Mouse (Mus musculus): ENCODE results near the gene Gjb4. TPM values are rescaled to one million over a fixed set of nuclear protein-coding genes. Genes with fewer than 3 reads are reported as not detected.

The Gjb4 gene
- polyA plus RNA-seq, 1 experiment from 2014 or later: not detected

- no peak for ATAC-seq (ENCODE audit: insufficient number of reproducible peaks, insufficient read depth, low FRiP score, low TSS enrichment)
- Histone ChIP-seq H3K4me1 (no peaks in the 10 kb centered on the region), H3K36me3 (no peaks in the 10 kb centered on the region), H3K9me3 (no peaks in the 10 kb centered on the region), H3K9ac (no peak overlapping the region), H3K4me2 (replicated peaks) (no peak overlapping the region), H3K27me3 (no peaks in the 10 kb centered on the region), H3K4me3 (no peak overlapping the region), H3K27ac (no peak overlapping the region)
- 57% methylated on average over 6 of the region's 6 CpGs for WGBS
Observed at GRCm38 (mm10) chr4:127341372-127341771, 12.5 kb downstream of the Gjb4 start.

DNA sequence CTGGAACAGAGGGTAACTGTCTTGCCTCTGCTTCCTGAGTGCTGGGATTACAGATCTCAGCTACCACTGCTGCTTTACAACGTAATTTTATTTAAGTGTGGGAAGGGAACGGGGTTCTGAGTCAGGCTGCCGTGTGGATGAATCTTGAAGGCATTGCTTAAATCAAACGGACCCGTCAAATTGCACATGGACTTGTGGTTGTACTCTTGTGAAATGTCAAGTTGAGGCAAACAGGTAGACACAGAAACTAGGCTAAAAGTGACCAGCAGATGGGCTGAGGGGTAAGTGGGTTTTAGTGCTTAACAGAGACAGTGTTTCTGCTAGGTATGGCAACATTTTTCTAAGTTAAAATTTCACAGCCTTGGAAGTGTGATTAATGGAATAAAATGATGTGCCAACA is 16.2 kb downstream of the Gjb4 start:
- ATAC-seq (ENCODE audit: insufficient number of reproducible peaks, insufficient read depth, low FRiP score, low TSS enrichment): no peak
- Histone ChIP-seq H3K4me2 (replicated peaks) (no peak overlapping the region), H3K9me3 (no peaks in the 10 kb centered on the region), H3K27me3 (peaks cover 5% of the 10 kb centered on the region), H3K4me3 (no peak overlapping the region), H3K4me1 (no peaks in the 10 kb centered on the region), H3K9ac (no peak overlapping the region), H3K36me3 (no peaks in the 10 kb centered on the region), H3K27ac (no peak overlapping the region)
- 89% methylated on average over 5 of the region's 5 CpGs for WGBS

- Histone ChIP-seq H3K4me3 (no peak overlapping the region), H3K4me2 (replicated peaks) (no peak overlapping the region), H3K4me1 (peaks cover 13% of the 10 kb centered on the region), H3K27me3 (peaks cover 31% of the 10 kb centered on the region), H3K9ac (no peak overlapping the region), H3K36me3 (no peaks in the 10 kb centered on the region), H3K27ac (no peak overlapping the region), H3K9me3 (no peaks in the 10 kb centered on the region)
- WGBS: 44% methylated on average over 5 of the region's 5 CpGs
- no peak for ATAC-seq (ENCODE audit: insufficient number of reproducible peaks, insufficient read depth, low FRiP score, low TSS enrichment)
Observed at GRCm38 (mm10) chr4:127334870-127335504, 18.9 kb downstream of the Gjb4 start.

DNA sequence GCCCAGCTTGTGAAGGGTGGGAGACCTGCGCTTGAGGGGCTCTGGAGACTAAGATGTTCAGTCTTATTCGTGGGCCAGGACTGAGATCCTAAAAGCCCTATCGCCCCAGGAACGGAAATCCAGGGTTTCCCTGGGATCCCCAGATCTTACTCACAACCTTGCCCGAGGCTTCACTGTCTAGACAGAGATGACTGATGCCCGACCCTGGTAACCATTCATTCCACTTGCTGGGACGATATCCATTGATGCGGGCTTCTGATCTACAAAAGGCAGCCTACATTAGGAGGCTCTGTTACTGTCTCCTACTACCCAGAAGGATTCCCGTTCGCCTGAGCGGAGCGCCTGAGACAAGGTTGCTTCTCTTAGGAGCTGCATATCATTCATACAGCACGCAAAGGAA is 22.7 kb downstream of the Gjb4 start:
- no peak for ATAC-seq (ENCODE audit: insufficient number of reproducible peaks, insufficient read depth, low FRiP score, low TSS enrichment)
- Histone ChIP-seq H3K9ac (no peak overlapping the region), H3K36me3 (no peaks in the 10 kb centered on the region), H3K4me1 (peaks cover 14% of the 10 kb centered on the region), H3K27ac (no peak overlapping the region), H3K4me2 (replicated peaks) (no peak overlapping the region), H3K27me3 (peaks cover 55% of the 10 kb centered on the region), H3K9me3 (no peaks in the 10 kb centered on the region), H3K4me3 (no peak overlapping the region)
- 18% methylated on average over 13 of the region's 13 CpGs for WGBS

DNA sequence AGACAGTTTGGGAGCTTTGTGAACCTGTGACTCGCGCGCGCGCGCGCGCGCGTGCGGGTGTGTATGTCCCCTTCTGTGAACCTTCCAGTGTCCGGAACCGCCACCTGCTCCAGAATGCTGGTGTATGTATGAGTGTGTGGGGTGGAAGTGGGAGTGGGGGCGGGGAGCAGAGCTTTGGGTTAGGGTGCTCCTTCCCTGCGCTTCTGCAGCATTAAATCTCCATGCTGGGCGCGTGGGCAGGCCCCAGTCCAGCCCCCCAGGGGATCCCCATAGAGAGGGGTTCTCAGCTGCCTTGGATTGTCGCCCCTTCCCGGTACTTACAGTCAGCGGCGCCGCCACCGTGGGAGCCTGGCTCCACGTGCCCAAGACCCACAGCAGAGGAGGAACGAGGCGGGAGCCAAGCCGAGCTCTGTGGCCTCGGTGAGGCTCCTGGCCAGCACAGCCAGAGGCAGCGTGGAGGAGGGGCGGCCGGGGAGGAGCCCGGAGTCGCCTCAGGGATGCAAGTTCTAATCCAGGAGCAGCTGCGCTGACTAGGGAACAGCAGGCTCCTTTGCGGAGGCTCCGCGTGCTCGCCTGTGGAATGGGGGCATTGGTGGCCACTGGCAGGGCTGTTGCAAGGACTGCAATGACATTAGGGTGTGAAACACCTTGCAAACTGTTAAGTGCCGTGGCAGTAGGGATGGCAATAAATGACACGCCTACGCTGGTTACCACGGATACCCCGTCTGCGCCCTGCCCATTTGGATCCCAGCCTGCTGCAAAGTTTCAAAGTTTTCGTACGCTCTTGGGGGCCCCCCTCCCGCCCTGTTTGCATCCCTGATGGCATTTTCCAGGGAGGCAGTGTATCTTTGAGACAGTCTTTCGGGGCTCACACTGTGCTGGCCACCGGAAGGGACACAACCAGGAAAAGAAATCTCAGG is 23.4 kb downstream of the Gjb4 start, which contains the start of gene Gjb3:
Gene Gjb3, minus strand, starts transcription at position 664 of the 920 bp plus-strand sequence.
- Histone ChIP-seq H3K27me3 (peaks cover 62% of the 10 kb centered on the region), H3K36me3 (no peaks in the 10 kb centered on the region), H3K4me1 (peaks cover 14% of the 10 kb centered on the region), H3K9me3 (no peaks in the 10 kb centered on the region), H3K4me2 (replicated peaks) (peak within 1 kb of the TSS; percentile 41), H3K27ac (no peak within 1 kb of the TSS), H3K9ac (no peak within 1 kb of the TSS), H3K4me3 (no peak within 1 kb of the TSS)
- WGBS: 1% methylated on average over 48 of the region's 49 CpGs
- no peak for ATAC-seq (ENCODE audit: insufficient number of reproducible peaks, insufficient read depth, low FRiP score, low TSS enrichment)

- H3K9ac ChIP-seq: no peak overlapping the region
- 1% methylated on average over 13 of the region's 13 CpGs for WGBS
- ATAC-seq (ENCODE audit: insufficient number of reproducible peaks, insufficient read depth, low FRiP score, low TSS enrichment): no peak
- no peaks in the 10 kb centered on the region for H3K36me3 ChIP-seq
- H3K27me3 ChIP-seq: peaks cover 64% of the 10 kb centered on the region
- H3K4me3 ChIP-seq: no peak overlapping the region
- H3K4me1 ChIP-seq: peaks cover 14% of the 10 kb centered on the region
- H3K9me3 ChIP-seq: no peaks in the 10 kb centered on the region
- peak overlapping the region; percentile 41 for H3K4me2 ChIP-seq (replicated peaks)
- no peak overlapping the region for H3K27ac ChIP-seq
Observed at GRCm38 (mm10) chr4:127329751-127330150, 24.1 kb downstream of the Gjb4 start.

DNA sequence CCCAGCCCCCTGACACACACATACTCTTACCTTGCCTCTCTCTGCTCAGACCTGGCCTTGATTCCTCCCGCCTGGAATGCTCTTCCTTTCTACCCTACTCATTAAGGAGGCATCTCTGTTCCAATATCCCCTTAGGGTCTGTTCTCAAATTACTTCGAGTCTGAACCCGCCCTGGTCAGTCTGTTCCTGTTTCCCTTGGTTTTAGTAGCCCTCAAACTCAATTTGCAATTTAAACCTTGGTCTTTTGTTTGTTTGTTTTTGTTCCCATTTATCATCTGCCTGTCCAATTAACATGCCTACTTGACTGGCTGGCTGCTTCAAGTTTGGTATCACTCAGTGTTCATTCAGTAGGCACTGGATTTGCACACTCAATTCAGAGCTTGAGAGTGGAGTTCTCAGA is 24.8 kb downstream of the Gjb4 start:
- H3K27me3 ChIP-seq: peaks cover 64% of the 10 kb centered on the region
- no peak overlapping the region for H3K4me2 ChIP-seq (replicated peaks)
- no peak overlapping the region for H3K9ac ChIP-seq
- 5% methylated on average over 3 of the region's 3 CpGs for WGBS
- H3K4me1 ChIP-seq: peaks cover 14% of the 10 kb centered on the region
- H3K4me3 ChIP-seq: no peak overlapping the region
- ATAC-seq (ENCODE audit: insufficient number of reproducible peaks, insufficient read depth, low FRiP score, low TSS enrichment): no peak
- no peaks in the 10 kb centered on the region for H3K36me3 ChIP-seq
- H3K9me3 ChIP-seq: no peaks in the 10 kb centered on the region
- no peak overlapping the region for H3K27ac ChIP-seq

- peaks cover 64% of the 10 kb centered on the region for H3K27me3 ChIP-seq
- H3K4me1 ChIP-seq: peaks cover 14% of the 10 kb centered on the region
- no peak overlapping the region for H3K27ac ChIP-seq
- ATAC-seq (ENCODE audit: insufficient number of reproducible peaks, insufficient read depth, low FRiP score, low TSS enrichment): no peak
- WGBS: 57% methylated on average over 7 of the region's 7 CpGs
- H3K4me2 ChIP-seq (replicated peaks): no peak overlapping the region
- no peak overlapping the region for H3K9ac ChIP-seq
- no peaks in the 10 kb centered on the region for H3K9me3 ChIP-seq
- H3K4me3 ChIP-seq: no peak overlapping the region
- H3K36me3 ChIP-seq: no peaks in the 10 kb centered on the region
Observed at GRCm38 (mm10) chr4:127328378-127328777, 25.5 kb downstream of the Gjb4 start.

DNA sequence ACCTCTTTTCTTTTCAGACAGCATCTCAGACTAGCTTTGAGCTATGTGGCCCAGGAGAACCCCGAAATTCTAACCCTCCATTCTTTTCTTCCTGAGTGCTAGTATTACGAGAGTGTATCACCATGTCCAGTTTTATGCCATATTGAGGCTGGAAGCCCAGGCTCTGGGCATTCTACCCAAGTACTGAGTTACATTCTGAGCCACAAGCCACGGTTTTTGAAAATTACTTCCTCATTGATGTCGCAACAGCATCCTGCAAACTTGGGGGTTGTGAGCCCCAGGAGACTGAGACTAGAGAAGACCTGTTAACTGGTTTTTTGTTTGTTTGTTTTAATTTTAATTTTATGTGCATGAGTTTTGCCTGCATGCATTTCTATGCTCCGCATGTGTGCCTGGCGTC is 26.1 kb downstream of the Gjb4 start:
- H3K27ac ChIP-seq: no peak overlapping the region

DNA sequence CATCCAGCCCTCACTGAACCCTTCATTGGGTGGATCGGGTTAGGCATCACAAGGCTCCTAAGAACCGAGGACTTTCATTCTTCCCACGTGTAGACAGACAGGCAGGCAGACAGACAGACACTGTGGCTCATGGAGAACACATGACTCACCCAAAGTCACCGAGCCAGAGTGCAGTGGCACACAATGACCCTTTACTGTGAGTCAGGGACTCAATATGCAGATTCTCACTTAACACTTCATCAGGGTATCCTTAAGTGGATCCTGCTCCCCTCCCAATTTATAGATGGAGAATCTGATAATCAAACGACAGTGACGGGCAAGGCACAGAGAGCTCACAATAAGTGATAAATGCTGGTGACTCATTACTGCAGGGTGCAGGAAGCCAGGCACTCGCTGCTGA is 26.6 kb downstream of the Gjb4 start:
- Histone ChIP-seq H3K4me3 (no peak overlapping the region), H3K27me3 (peaks cover 55% of the 10 kb centered on the region), H3K27ac (no peak overlapping the region), H3K9ac (no peak overlapping the region), H3K9me3 (no peaks in the 10 kb centered on the region), H3K36me3 (no peaks in the 10 kb centered on the region), H3K4me1 (peaks cover 14% of the 10 kb centered on the region), H3K4me2 (replicated peaks) (no peak overlapping the region)
- ATAC-seq (ENCODE audit: insufficient number of reproducible peaks, insufficient read depth, low FRiP score, low TSS enrichment): no peak
- WGBS: 69% methylated on average over 7 of the region's 7 CpGs

More for the DNA sequence above, 26.1 kb downstream of the Gjb4 start:
- Histone ChIP-seq H3K4me2 (replicated peaks) (no peak overlapping the region), H3K36me3 (no peaks in the 10 kb centered on the region), H3K27me3 (peaks cover 60% of the 10 kb centered on the region), H3K4me3 (no peak overlapping the region), H3K9me3 (no peaks in the 10 kb centered on the region), H3K9ac (no peak overlapping the region), H3K4me1 (peaks cover 14% of the 10 kb centered on the region)
- WGBS: 62% methylated on average over 6 of the region's 6 CpGs
- ATAC-seq (ENCODE audit: insufficient number of reproducible peaks, insufficient read depth, low FRiP score, low TSS enrichment): no peak

- Histone ChIP-seq H3K4me1 (peaks cover 4% of the 10 kb centered on the region; the same call in 1 of the 2 replicates), H3K9ac (no peak overlapping the region), H3K27me3 (peaks cover 36% of the 10 kb centered on the region), H3K27ac (no peak overlapping the region), H3K9me3 (no peaks in the 10 kb centered on the region), H3K4me2 (replicated peaks) (no peak overlapping the region), H3K36me3 (no peaks in the 10 kb centered on the region), H3K4me3 (no peak overlapping the region)
- 83% methylated on average over 5 of the region's 5 CpGs for WGBS
- ATAC-seq (ENCODE audit: insufficient number of reproducible peaks, insufficient read depth, low FRiP score, low TSS enrichment): no peak
Observed at GRCm38 (mm10) chr4:127325276-127325675, 28.6 kb downstream of the Gjb4 start.

GRCm38 (mm10) chr4:127324759-127325158 is 29.1 kb downstream of the Gjb4 start:
- ATAC-seq (ENCODE audit: insufficient number of reproducible peaks, insufficient read depth, low FRiP score, low TSS enrichment): no peak
- Histone ChIP-seq H3K36me3 (no peaks in the 10 kb centered on the region), H3K9me3 (no peaks in the 10 kb centered on the region), H3K9ac (no peak overlapping the region), H3K4me2 (replicated peaks) (no peak overlapping the region), H3K27me3 (peaks cover 31% of the 10 kb centered on the region), H3K27ac (no peak overlapping the region), H3K4me1 (no peaks in the 10 kb centered on the region), H3K4me3 (no peak overlapping the region)
- whole genome bisulfite sequencing: 8% methylated on average over 6 of the region's 6 CpGs

Measured in embryonic facial prominence, embryonic 12.5 days (tissue).